Mouse (Mus musculus) CH12.LX (cell line): ENCODE measurements at regions not wholly inside any gene's neighbourhood (a gene's known extent, or its start where the extent isn't known, plus 50 kb on each side); places are given as distances from the start of the nearest gene placed in this dataset.

Experiments
- DNase-seq: peaks from one replicate; pipeline ENCODE4 v3.0.0-alpha.2; 2013; ENCODE audit errors: extremely low read depth
- H3K27ac ChIP-seq: 2 replicates; pipeline ENCODE4 v1.5.1; 2012; ENCODE audit warnings: low read depth, mild to moderate bottlenecking, control low read depth, moderate library complexity; ENCODE audit not compliant: insufficient read depth
- H3K27me3 ChIP-seq: replicated peaks from 2 replicates; pipeline ENCODE3; 2012; ENCODE audit warnings: inconsistent platforms
- H3K36me3 ChIP-seq, 2 experiments: replicated peaks in 1 of 2; 2 replicates each; pipeline versions ENCODE3 to v1.6.1; 2012; ENCODE audit warnings: inconsistent platforms in 1 of 2, low read length in 1 of 2, mild to moderate bottlenecking in 1 of 2, mixed read lengths in 1 of 2, moderate library complexity in 1 of 2; ENCODE audit not compliant: control insufficient read depth in 1 of 2, insufficient read depth in 1 of 2
- H3K4me1 ChIP-seq, 2 experiments: 2 replicates each; pipeline ENCODE4 v1.6.1; 2012; ENCODE audit warnings: inconsistent platforms in 1 of 2, moderate library complexity in 1 of 2; ENCODE audit not compliant: insufficient read depth in 2 of 2, control insufficient read depth in 1 of 2
- H3K4me2 ChIP-seq: 2 replicates; pipeline ENCODE4 v1.6.1; 2012; ENCODE audit warnings: low read depth, mild to moderate bottlenecking, control low read depth; ENCODE audit not compliant: poor library complexity, insufficient read depth, severe bottlenecking
- H3K4me3 ChIP-seq, 3 experiments: fragments of 150-350 bp in 1 of 3; sonication (generic) in 1 of 3; replicated peaks in 1 of 3; 2 replicates each; pipeline versions ENCODE3 to v1.5.1; 2011 to 2012; ENCODE audit warnings: low read depth in 2 of 3, low read length in 2 of 3, mild to moderate bottlenecking in 2 of 3, moderate library complexity in 2 of 3, control low read depth in 1 of 3, improper control_type of control experiment in 1 of 3, inconsistent platforms in 1 of 3, mixed read lengths in 1 of 3; ENCODE audit not compliant: poor library complexity in 1 of 3
- H3K79me2 ChIP-seq: replicated peaks from 2 replicates; pipeline ENCODE4 v1.6.1; 2012; ENCODE audit warnings: mild to moderate bottlenecking, moderate library complexity; ENCODE audit not compliant: control insufficient read depth, poor library complexity, insufficient read depth, severe bottlenecking; ENCODE audit errors: extremely low read depth
- H3K9ac ChIP-seq: 2 replicates; pipeline ENCODE4 v1.6.1; 2012; ENCODE audit warnings: low read depth, mild to moderate bottlenecking, control low read depth, moderate library complexity; ENCODE audit not compliant: insufficient read depth
- H3K9me3 ChIP-seq: replicated peaks from 2 replicates; pipeline ENCODE3; 2012; ENCODE audit warnings: low read length, inconsistent platforms, mixed read lengths
- BHLHE40 ChIP-seq: IDR thresholded peaks from 2 replicates; pipeline ENCODE4 v1.6.1; 2011; ENCODE audit warnings: mild to moderate bottlenecking, low read depth, low read length, improper control_type of control experiment
- CHD1 ChIP-seq: IDR thresholded peaks from 2 replicates; pipeline ENCODE4 v1.6.1; 2012; ENCODE audit warnings: low read depth, low read length, improper control_type of control experiment, inconsistent platforms
- GABPA ChIP-seq: IDR thresholded peaks from 2 replicates; pipeline ENCODE4 v1.6.1; 2012; ENCODE audit warnings: low read depth, low read length, improper control_type of control experiment, inconsistent platforms; ENCODE audit not compliant: insufficient replicate concordance
- MEF2A ChIP-seq: IDR thresholded peaks from 2 replicates; pipeline ENCODE4 v1.6.1; 2014; ENCODE audit warnings: low read depth, mild to moderate bottlenecking, inconsistent platforms, low read length, improper control_type of control experiment, borderline replicate concordance
- MYC ChIP-seq: IDR thresholded peaks from 2 replicates; pipeline ENCODE4 v1.6.1; 2011; ENCODE audit warnings: low read depth, mild to moderate bottlenecking, improper control_type of control experiment, low read length
- NELFE ChIP-seq: IDR thresholded peaks from 2 replicates; pipeline ENCODE4 v1.6.1; 2011; ENCODE audit warnings: low read depth, low read length, improper control_type of control experiment
- TBP ChIP-seq: conservative IDR thresholded peaks from 2 replicates; pipeline ENCODE4 v1.6.1; 2011; ENCODE audit warnings: low read depth, low read length, improper control_type of control experiment
- TCF12 ChIP-seq: IDR thresholded peaks from 2 replicates; pipeline ENCODE4 v1.6.1; 2014; ENCODE audit warnings: low read depth, mild to moderate bottlenecking, inconsistent platforms, low read length, improper control_type of control experiment
- USF1 ChIP-seq: IDR thresholded peaks from 2 replicates; pipeline ENCODE4 v1.6.1; 2014; ENCODE audit warnings: low read depth, mild to moderate bottlenecking, inconsistent platforms, low read length, improper control_type of control experiment
- ZKSCAN1 ChIP-seq: IDR thresholded peaks from 2 replicates; pipeline ENCODE4 v1.6.1; 2012; ENCODE audit warnings: low read depth, inconsistent platforms, low read length, improper control_type of control experiment, borderline replicate concordance
- ZMIZ1 ChIP-seq: IDR thresholded peaks from 2 replicates; pipeline ENCODE4 v1.6.1; 2012; ENCODE audit warnings: low read depth, mild to moderate bottlenecking, inconsistent platforms, low read length, improper control_type of control experiment
- ZNF384 ChIP-seq: IDR thresholded peaks from 2 replicates; pipeline ENCODE4 v1.6.1; 2012; ENCODE audit warnings: low read depth, low read length, improper control_type of control experiment, inconsistent platforms
- dilution Hi-C: fragments of 300-500 bp; cut with MboI; formaldehyde crosslinking; loops from 2 replicates; pipeline ENCODE4 v1.14.3; 2020; ENCODE audit warnings: low sequenced_read_pairs; ENCODE audit not compliant: extremely low pct_unique_long_range_greater_than_20kb, extremely low pct_ligation_motif_present
- in situ Hi-C: fragments of 300-500 bp; cut with MboI; formaldehyde crosslinking; loops from 3 replicates; pipeline ENCODE4 v1.14.3; 2019; ENCODE audit warnings: low sequenced_read_pairs, low pct_ligation_motif_present, low pct_unique_long_range_greater_than_20kb, mixed read lengths

DNA sequence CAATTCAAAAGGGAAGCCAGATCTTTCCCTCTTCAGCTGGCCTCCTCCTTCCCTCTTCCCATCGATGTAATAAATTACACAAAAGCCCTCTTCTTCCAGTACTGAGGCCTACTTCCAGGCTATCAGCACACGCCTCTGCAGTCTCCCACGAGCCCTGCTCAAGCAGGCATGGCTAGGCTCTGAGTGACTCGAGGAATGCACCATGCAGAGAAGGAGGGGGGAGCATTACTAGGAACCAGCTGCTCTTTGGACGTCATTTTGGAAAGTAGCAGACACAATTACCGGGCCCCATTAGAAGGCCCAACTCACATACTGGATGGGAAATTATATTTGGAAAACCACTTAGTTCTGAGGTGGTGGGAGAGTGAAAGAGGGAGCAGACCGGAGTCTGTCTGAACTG, 253.7 kb downstream of the Cd83 start:
- H3K9me3 ChIP-seq: no peaks in the 10 kb centered on the region
- no peak overlapping the region for H3K9ac ChIP-seq
- H3K4me1 ChIP-seq: peaks cover 0 to 9% of the 10 kb centered on the region in 2 experiments; a peak in 2 of 4 replicates
- H3K4me3 ChIP-seq: no peak overlapping the region
- no peak overlapping the region for H3K27ac ChIP-seq
- H3K36me3 ChIP-seq: no peaks in the 10 kb centered on the region
- H3K4me2 ChIP-seq: no peak overlapping the region
- no peaks in the 10 kb centered on the region for H3K27me3 ChIP-seq
- H3K79me2 ChIP-seq: no peaks in the 10 kb centered on the region
- no peak for DNase-seq
- in situ Hi-C loops (loop anchor here (5.0 kb wide), 1 partner anchor 34 kb away; no protein-coding TSS in a partner anchor), dilution Hi-C loops (no loop called here)
- TF ChIP-seq TBP: no peak
- no peak for TF ChIP-seq ZKSCAN1
- no peak for TF ChIP-seq GABPA
- no peak for TF ChIP-seq MEF2A
- TF ChIP-seq BHLHE40: no peak

DNA sequence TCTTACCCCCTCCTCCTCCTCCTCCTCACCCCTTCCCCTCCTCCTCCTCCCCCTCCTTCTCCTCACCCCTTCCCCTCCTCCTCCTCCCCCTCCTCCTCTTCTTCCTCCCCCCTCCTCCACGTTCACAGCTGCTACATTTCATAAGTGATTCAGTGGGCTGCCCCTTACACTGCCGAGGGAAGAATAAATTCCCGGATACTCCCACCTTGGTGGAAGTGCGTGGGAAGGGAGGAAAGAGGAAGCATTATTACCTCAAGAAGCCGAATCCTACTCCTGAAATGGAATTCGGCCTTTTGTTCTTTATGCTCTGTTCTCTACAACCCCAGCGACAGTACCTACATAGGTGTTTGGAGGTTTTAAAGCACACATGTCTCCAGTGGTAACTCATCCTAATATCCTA, 256.1 kb downstream of the Cd83 start:
- no peak overlapping the region for H3K4me2 ChIP-seq
- H3K79me2 ChIP-seq: no peaks in the 10 kb centered on the region
- no peaks in the 10 kb centered on the region for H3K9me3 ChIP-seq
- in situ Hi-C loops (no loop called here), dilution Hi-C loops (no loop called here)
- H3K4me1 ChIP-seq: peaks cover 0 to 9% of the 10 kb centered on the region in 2 experiments; a peak in 2 of 4 replicates
- no peak overlapping the region for H3K4me3 ChIP-seq
- no peaks in the 10 kb centered on the region for H3K36me3 ChIP-seq
- no peaks in the 10 kb centered on the region for H3K27me3 ChIP-seq
- no peak overlapping the region for H3K27ac ChIP-seq
- no peak for DNase-seq
- TF ChIP-seq ZNF384 (no peak), MYC (no peak)
- no peak overlapping the region for H3K9ac ChIP-seq

DNA sequence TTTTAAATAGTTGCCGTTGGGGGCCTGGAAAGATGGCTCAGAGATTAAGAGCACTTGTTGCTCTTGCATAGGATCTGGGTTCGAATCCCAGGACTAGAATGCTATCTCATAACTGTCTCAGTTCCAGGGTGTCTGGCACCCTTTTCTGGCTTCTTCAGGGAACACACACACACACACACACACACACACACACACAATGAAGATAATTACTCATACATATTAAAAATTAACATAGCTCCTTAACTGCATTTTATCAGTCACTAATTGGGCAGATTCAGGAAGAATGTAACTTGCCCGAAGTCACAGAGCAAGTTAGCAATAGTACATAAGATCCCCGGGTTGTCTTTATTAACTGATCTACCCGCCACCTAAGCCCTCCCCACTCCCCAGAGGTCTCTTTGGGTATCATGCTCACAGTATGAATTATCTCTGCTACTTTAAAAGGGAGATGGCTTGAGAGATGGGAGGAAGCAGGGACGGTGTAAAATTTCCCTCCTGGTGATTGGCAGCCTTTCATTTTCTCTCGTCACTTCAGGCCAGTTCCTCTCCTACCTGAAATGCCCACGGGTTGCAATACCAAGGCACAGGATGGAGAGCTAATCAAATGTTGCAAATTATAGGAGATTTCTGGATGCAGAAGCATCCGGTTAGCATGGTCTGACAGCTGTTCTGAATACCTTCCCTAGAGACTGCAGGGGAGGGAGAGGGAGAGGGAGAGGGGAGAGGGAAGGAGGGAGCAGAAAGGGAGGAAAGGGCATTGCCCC, 258.3 kb downstream of the Cd83 start:
- Histone ChIP-seq H3K4me3 (no peak overlapping the region), H3K27me3 (no peaks in the 10 kb centered on the region), H3K9me3 (no peaks in the 10 kb centered on the region), H3K9ac (no peak overlapping the region), H3K27ac (no peak overlapping the region), H3K36me3 (no peaks in the 10 kb centered on the region), H3K4me1 (peaks cover 0 to 5% of the 10 kb centered on the region in 2 experiments; a peak in 2 of 4 replicates), H3K79me2 (no peaks in the 10 kb centered on the region), H3K4me2 (no peak overlapping the region)
- dilution Hi-C loops: no loop called here
- TF ChIP-seq MEF2A (no peak), BHLHE40 (no peak), ZMIZ1 (no peak), USF1 (no peak), TCF12 (no peak), CHD1 (no peak), NELFE (no peak)
- in situ Hi-C loops: no loop called here
- DNase-seq: no peak
